Mouse (Mus musculus) midbrain, embryonic 12.5 days (tissue): ENCODE measurements around the gene Tmod2. TPM values are rescaled to one million over a fixed set of nuclear protein-coding genes. Genes with fewer than 3 reads are reported as not detected.

Source experiments
- ATAC-seq: fragments of 200-750 bp; cut with Nextera tagmentation; 2 replicates; pipeline ENCODE4 v1.8.0; 2017; ENCODE audit warnings: low read depth, moderate TSS enrichment, moderate library complexity; ENCODE audit not compliant: low FRiP score
- H3K27ac ChIP-seq: fragments of 300-500 bp; sonication (generic); replicated peaks from 2 replicates; pipeline ENCODE4 v1.5.1; 2016; ENCODE audit warnings: mild to moderate bottlenecking
- H3K27me3 ChIP-seq: fragments of 300-500 bp; sonication (generic); 2 replicates; pipeline ENCODE4 v1.6.1; 2016; ENCODE audit warnings: mild to moderate bottlenecking
- H3K36me3 ChIP-seq: fragments of 300-500 bp; sonication (generic); 2 replicates; pipeline ENCODE4 v1.6.1; 2016
- H3K4me1 ChIP-seq: fragments of 300-500 bp; sonication (generic); 2 replicates; pipeline ENCODE4 v1.6.1; 2016
- H3K4me2 ChIP-seq: fragments of 300-500 bp; sonication (generic); replicated peaks from 2 replicates; pipeline ENCODE4 v1.6.1; 2016; ENCODE audit warnings: mild to moderate bottlenecking, moderate library complexity
- H3K4me3 ChIP-seq: fragments of 300-500 bp; sonication (generic); 2 replicates; pipeline ENCODE4 v1.5.1; 2016; ENCODE audit warnings: mild to moderate bottlenecking
- H3K9ac ChIP-seq: fragments of 300-500 bp; sonication (generic); replicated peaks from 2 replicates; pipeline ENCODE4 v1.6.1; 2016; ENCODE audit warnings: mild to moderate bottlenecking, moderate library complexity
- H3K9me3 ChIP-seq: fragments of 300-500 bp; sonication (generic); 2 replicates; pipeline ENCODE4 v1.6.1; 2016; ENCODE audit warnings: mild to moderate bottlenecking
- WGBS: fragments of 180-500 bp; shearing (Covaris S2); methylation state at CpG from one replicate; pipeline ENCODE4 v1.1.7; 2016; 5-methylcytosine and 5-hydroxymethylcytosine counted together
- polyA plus RNA-seq: library from polyadenylated mRNA; unstranded; fragments of >200 nt; fragmentation: Nextera tagmentation; extraction: Ambion mirVana; gene quantifications from 2 replicates; pipeline ENCODE4 v1.2.1, GENCODE M21; 2016

Tmod2 gene
- polyA plus RNA-seq, 1 experiment from 2014 or later = 108 TPM

DNA sequence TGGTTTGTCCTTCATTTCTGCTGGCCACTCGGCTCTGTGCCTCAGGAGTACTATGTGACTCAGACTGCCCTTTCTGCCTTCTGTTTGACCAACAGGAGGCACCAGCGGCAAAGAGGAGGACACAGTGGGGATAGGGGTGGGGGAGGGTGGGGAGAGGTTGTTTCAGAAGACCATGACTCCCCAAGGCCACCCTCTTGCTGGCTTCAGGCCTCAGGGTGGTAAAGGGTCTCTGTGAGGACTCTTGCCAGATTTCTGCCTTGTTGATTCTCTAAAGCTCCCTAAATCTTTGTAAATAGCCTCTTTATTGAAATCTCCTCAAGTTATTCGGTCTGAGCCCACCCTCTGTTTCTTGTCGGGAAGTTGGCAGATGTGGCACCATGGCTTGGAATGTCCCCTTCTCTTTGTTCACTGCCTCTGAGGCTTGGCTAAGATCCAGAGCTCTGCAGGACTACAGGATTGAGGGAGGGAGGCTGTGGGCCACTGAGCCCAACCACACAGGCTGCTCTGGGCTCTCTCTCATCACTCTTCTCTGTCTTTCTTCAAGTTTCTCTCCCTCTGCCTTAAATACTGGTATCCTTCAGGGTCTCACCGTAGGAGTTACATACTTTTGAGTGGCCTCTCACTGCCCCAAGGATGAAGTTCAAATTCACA is 11.8 kb downstream of the Tmod2 start:
- 46% methylated on average over 5 of the region's 5 CpGs for WGBS
- peaks cover 13% of the 10 kb centered on the region for H3K4me1 ChIP-seq
- H3K36me3 ChIP-seq = peaks cover 23% of the 10 kb centered on the region
- no peak overlapping the region for H3K4me2 ChIP-seq
- peak; percentile 84 for ATAC-seq
- 0 out of 2 replicates have a peak, but pooled peaks cover under 1% of the 10 kb centered on the region for H3K9me3 ChIP-seq
- 0 out of 2 replicates have a peak overlapping the region, but pooled peaks have one; percentile 25 for H3K27ac ChIP-seq
- no peaks in the 10 kb centered on the region for H3K27me3 ChIP-seq
- no peak overlapping the region for H3K4me3 ChIP-seq
- no peak overlapping the region for H3K9ac ChIP-seq

GRCm38 (mm10) chr9:75597596-75597995 is 13.5 kb downstream of the Tmod2 start:
- ATAC-seq = no peak
- Histone ChIP-seq H3K9ac (no peak overlapping the region), H3K4me1 (peaks cover 13% of the 10 kb centered on the region), H3K27me3 (no peaks in the 10 kb centered on the region), H3K4me2 (no peak overlapping the region), H3K4me3 (no peak overlapping the region), H3K36me3 (peaks cover 39% of the 10 kb centered on the region), H3K9me3 (no peaks in the 10 kb centered on the region), H3K27ac (no peak overlapping the region)
- 84% methylated on average over 4 of the region's 4 CpGs for WGBS

DNA sequence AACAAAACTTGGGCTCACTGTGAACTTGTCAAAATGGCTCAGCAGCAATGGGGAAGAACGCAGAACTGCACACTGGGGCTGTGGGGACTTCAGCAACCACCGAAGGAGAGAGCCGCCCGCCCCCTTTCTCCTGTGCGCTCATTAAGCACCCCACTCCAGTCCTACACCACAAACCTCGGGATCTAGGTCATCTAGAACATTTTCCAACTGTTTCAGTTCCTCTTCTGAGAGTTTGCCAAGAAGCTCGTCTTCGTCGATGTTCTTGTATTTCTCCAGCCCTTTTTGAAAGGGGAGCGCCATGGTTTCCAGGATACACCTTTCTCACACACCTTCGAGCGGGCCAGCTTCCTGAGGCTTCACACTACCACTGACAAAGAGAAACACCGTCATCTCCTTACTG is 14.1 kb downstream of the Tmod2 start:
- Histone ChIP-seq H3K4me2 (no peak overlapping the region), H3K9me3 (no peaks in the 10 kb centered on the region), H3K4me1 (peaks cover 13% of the 10 kb centered on the region), H3K36me3 (peaks cover 44% of the 10 kb centered on the region), H3K4me3 (no peak overlapping the region), H3K27me3 (no peaks in the 10 kb centered on the region), H3K9ac (no peak overlapping the region), H3K27ac (no peak overlapping the region)
- no peak for ATAC-seq
- 94% methylated on average over 13 of the region's 13 CpGs for WGBS

DNA sequence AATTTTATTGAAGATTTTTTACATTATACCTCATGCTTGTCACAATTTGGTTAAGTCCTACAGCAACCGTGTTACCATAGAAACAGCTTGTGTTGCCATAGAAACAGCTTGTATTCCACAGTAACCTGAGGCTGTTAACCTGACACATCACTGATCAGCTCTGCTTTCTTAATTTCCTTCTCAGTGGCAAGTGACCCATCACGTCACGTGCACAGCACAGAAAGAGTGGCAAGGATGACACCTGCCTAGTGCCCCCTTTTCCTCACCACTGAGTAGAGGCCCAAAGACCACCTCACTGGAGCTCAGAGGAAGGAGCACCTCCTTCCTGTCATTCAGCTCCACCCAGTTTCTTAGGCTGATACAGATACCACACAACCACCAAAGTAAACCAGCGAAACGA is 17.6 kb downstream of the Tmod2 start:
- Histone ChIP-seq H3K36me3 (peaks cover 72% of the 10 kb centered on the region), H3K4me1 (peaks cover 2% of the 10 kb centered on the region; the same call in 1 of the 2 replicates), H3K27me3 (no peaks in the 10 kb centered on the region), H3K9ac (no peak overlapping the region), H3K4me3 (no peak overlapping the region), H3K27ac (no peak overlapping the region), H3K4me2 (no peak overlapping the region), H3K9me3 (no peaks in the 10 kb centered on the region)
- WGBS = 84% methylated on average over 5 of the region's 5 CpGs
- ATAC-seq = no peak

- Histone ChIP-seq H3K36me3 (peaks cover 89% of the 10 kb centered on the region), H3K9ac (no peak overlapping the region), H3K4me1 (no peaks in the 10 kb centered on the region; the same call in 1 of the 2 replicates), H3K4me2 (no peak overlapping the region), H3K27ac (no peak overlapping the region), H3K4me3 (no peak overlapping the region), H3K9me3 (no peaks in the 10 kb centered on the region), H3K27me3 (no peaks in the 10 kb centered on the region)
- no peak for ATAC-seq
- WGBS = 88% methylated on average over 15 of the region's 15 CpGs
These were observed 21.0 kb downstream of the Tmod2 start for GRCm38 (mm10) chr9:75589850-75590790.

DNA sequence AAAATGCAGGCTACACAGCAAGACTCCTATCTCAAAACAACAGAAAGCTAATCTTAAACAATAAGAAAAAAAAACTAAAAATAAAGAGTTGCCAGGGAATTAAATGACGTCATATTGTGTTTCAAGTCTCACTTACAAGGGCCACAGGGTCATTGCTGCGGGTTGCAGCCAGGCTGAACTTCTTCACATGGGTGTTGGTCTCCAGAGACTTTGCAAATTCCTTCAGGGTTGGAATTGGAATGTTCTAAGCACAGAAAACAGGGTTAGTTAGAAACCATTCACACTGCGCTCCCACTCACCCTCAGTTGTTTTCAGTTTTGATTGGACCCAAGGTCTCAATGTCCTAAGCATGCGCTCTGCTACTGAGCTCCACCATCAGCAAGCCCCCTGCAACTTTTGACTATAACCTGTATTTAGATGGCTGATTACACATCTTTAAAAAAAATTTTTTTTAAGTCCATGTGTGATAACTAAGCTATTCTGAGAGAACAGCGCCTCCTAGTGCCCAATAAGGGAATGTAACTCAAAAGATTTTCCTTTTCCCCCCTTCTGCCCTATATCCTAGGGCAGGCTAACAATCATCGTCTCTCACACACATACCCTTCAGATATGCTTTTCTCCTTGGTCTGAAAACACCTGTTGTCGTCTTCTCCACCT is 29.3 kb downstream of the Tmod2 start:
- H3K4me1 ChIP-seq = no peaks in the 10 kb centered on the region

GRCm38 (mm10) chr9:75579321-75579720 is 31.8 kb downstream of the Tmod2 start:
- Histone ChIP-seq H3K4me3 (no peak overlapping the region), H3K27me3 (no peaks in the 10 kb centered on the region), H3K4me1 (no peaks in the 10 kb centered on the region), H3K4me2 (no peak overlapping the region), H3K27ac (no peak overlapping the region), H3K36me3 (peaks cover 59% of the 10 kb centered on the region), H3K9ac (no peak overlapping the region), H3K9me3 (no peaks in the 10 kb centered on the region)
- no peak for ATAC-seq
- 89% methylated on average over 6 of the region's 6 CpGs for WGBS

More for the DNA sequence above, 29.3 kb downstream of the Tmod2 start:
- H3K27ac ChIP-seq = no peak overlapping the region
- H3K9me3 ChIP-seq = no peaks in the 10 kb centered on the region
- no peak overlapping the region for H3K4me2 ChIP-seq
- H3K36me3 ChIP-seq = peaks cover 56% of the 10 kb centered on the region
- WGBS = 52% methylated on average over 7 of the region's 7 CpGs
- no peak for ATAC-seq
- no peak overlapping the region for H3K4me3 ChIP-seq
- H3K9ac ChIP-seq = no peak overlapping the region
- H3K27me3 ChIP-seq = no peaks in the 10 kb centered on the region

- 89% methylated on average over 5 of the region's 5 CpGs for WGBS
- ATAC-seq = no peak
- Histone ChIP-seq H3K9ac (no peak overlapping the region), H3K4me2 (no peak overlapping the region), H3K4me1 (no peaks in the 10 kb centered on the region), H3K4me3 (no peak overlapping the region), H3K27me3 (no peaks in the 10 kb centered on the region), H3K9me3 (no peaks in the 10 kb centered on the region), H3K27ac (no peak overlapping the region), H3K36me3 (peaks cover 40% of the 10 kb centered on the region)
These were observed 39.8 kb downstream of the Tmod2 start for GRCm38 (mm10) chr9:75571036-75571942.

DNA sequence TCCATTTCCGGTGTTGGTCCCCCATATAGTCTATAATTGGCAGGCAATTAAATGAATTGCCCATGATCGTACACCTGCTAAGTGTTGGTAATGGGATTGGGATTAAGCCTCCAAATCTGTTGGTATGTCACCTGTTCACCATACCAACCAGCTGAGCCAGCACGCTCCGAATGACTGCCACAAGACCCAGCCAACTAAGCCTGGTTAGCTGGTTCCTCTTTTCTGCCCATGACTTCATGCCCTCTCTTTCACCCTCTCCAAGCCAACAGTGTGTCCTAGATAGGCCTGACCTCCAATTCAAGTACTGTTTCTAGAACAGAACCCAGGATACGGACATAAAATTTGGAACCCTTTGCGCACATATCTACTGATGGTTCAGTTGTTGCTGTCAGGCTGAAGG is 42.7 kb downstream of the Tmod2 start:
- Histone ChIP-seq H3K9ac (no peak overlapping the region), H3K4me2 (no peak overlapping the region), H3K9me3 (no peaks in the 10 kb centered on the region), H3K4me3 (no peak overlapping the region), H3K4me1 (no peaks in the 10 kb centered on the region), H3K36me3 (peaks cover 13% of the 10 kb centered on the region), H3K27ac (no peak overlapping the region), H3K27me3 (no peaks in the 10 kb centered on the region)
- no peak for ATAC-seq
- WGBS = 95% methylated on average over 6 of the region's 6 CpGs

DNA sequence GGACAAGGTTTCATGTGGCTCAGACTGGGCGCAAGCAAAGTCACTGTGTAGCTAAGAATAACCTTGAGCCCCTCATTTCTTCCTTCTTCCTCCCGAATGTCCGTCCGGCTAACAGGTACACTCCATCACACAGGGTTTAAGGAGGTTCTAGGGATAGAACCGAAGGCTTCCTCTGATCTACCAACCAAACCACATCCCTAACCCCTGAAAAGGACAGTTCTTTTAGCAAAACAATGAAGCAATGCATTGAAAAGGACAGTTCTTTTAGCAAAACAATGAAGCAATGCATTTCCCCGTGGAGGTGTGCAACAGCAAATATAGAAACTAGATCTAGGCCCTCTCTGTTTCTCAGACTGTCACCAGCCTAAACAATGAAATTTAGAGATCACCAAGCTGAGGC is 46.2 kb downstream of the Tmod2 start:
- H3K9ac ChIP-seq = no peak overlapping the region
- WGBS = 81% methylated on average over 6 of the region's 6 CpGs
- ATAC-seq = no peak

GRCm38 (mm10) chr9:75563622-75564021 is 47.5 kb downstream of the Tmod2 start:
- WGBS = 84% methylated on average over 6 of the region's 6 CpGs
- ATAC-seq = no peak
- no peak overlapping the region for H3K4me2 ChIP-seq
- no peaks in the 10 kb centered on the region for H3K9me3 ChIP-seq
- no peak overlapping the region for H3K9ac ChIP-seq
- no peaks in the 10 kb centered on the region for H3K36me3 ChIP-seq
- H3K4me1 ChIP-seq = peaks cover 2% of the 10 kb centered on the region; the same call in 1 of the 2 replicates
- no peak overlapping the region for H3K27ac ChIP-seq
- H3K27me3 ChIP-seq = no peaks in the 10 kb centered on the region
- no peak overlapping the region for H3K4me3 ChIP-seq

More for the DNA sequence above, 46.2 kb downstream of the Tmod2 start:
- Histone ChIP-seq H3K4me2 (no peak overlapping the region), H3K9me3 (no peaks in the 10 kb centered on the region), H3K27me3 (no peaks in the 10 kb centered on the region), H3K4me1 (no peaks in the 10 kb centered on the region), H3K36me3 (0 out of 2 replicates have a peak, but pooled peaks cover 3% of the 10 kb centered on the region), H3K4me3 (no peak overlapping the region), H3K27ac (no peak overlapping the region)
